Mouse (Mus musculus) MEL (cell line): ENCODE data around the gene Tjp3. TPM values are rescaled to one million over a fixed set of nuclear protein-coding genes. Genes with fewer than 3 reads are reported as not detected.

Experiments
- DNase-seq: peaks from one replicate; pipeline ENCODE4 v3.0.0; 2011; ENCODE audit warnings: low read depth, low spot score
- H3K27ac ChIP-seq: 2 replicates; pipeline ENCODE4 v1.5.1; 2012; ENCODE audit warnings: low read depth, mild to moderate bottlenecking, control low read depth, low read length, moderate library complexity; ENCODE audit not compliant: control insufficient read depth
- H3K27me3 ChIP-seq, 2 experiments: fragments of 150-350 bp in 1 of 2; sonication (generic) in 1 of 2; 2 replicates each; pipeline ENCODE4 v1.6.1; 2012; ENCODE audit warnings: low read length in 2 of 2, mild to moderate bottlenecking in 2 of 2, improper control_type of control experiment in 1 of 2, moderate library complexity in 1 of 2; ENCODE audit not compliant: insufficient read depth in 2 of 2, control insufficient read depth in 1 of 2
- H3K36me3 ChIP-seq, 2 experiments: 2 replicates each; pipeline ENCODE4 v1.6.1; 2012 to 2014; ENCODE audit warnings: low read length in 2 of 2, improper control_type of control experiment in 1 of 2, inconsistent platforms in 1 of 2, mild to moderate bottlenecking in 1 of 2; ENCODE audit not compliant: insufficient read depth in 2 of 2, control insufficient read depth in 1 of 2
- H3K4me1 ChIP-seq, 2 experiments: fragments of 150-350 bp in 1 of 2; sonication (generic) in 1 of 2; 2 replicates each; pipeline ENCODE4 v1.6.1; 2012; ENCODE audit warnings: low read length in 2 of 2, improper control_type of control experiment in 1 of 2, mild to moderate bottlenecking in 1 of 2; ENCODE audit not compliant: insufficient read depth in 2 of 2, control insufficient read depth in 1 of 2
- H3K4me3 ChIP-seq, 2 experiments: fragments of 150-350 bp in 1 of 2; sonication (generic) in 1 of 2; 2 replicates each; pipeline ENCODE4 v1.5.1; 2012; ENCODE audit warnings: low read depth in 2 of 2, low read length in 2 of 2, mild to moderate bottlenecking in 2 of 2, moderate library complexity in 2 of 2, control low read depth in 1 of 2, improper control_type of control experiment in 1 of 2; ENCODE audit not compliant: control insufficient read depth in 1 of 2, insufficient read depth in 1 of 2
- H3K79me2 ChIP-seq: 2 replicates; pipeline ENCODE4 v1.6.1; 2012; ENCODE audit warnings: mild to moderate bottlenecking, low read length, moderate library complexity; ENCODE audit not compliant: control insufficient read depth, poor library complexity, insufficient read depth
- H3K9ac ChIP-seq: 2 replicates; pipeline ENCODE4 v1.6.1; 2012; ENCODE audit warnings: low read depth, mild to moderate bottlenecking, control low read depth, low read length, moderate library complexity; ENCODE audit not compliant: control insufficient read depth, poor library complexity, severe bottlenecking
- H3K9me3 ChIP-seq: fragments of 150-350 bp; sonication (generic); replicated peaks from 2 replicates; pipeline ENCODE4 v1.6.1; 2012; ENCODE audit warnings: mild to moderate bottlenecking, low read length, improper control_type of control experiment, moderate library complexity; ENCODE audit not compliant: insufficient read depth
- CHD1 ChIP-seq: IDR thresholded peaks from 2 replicates; pipeline ENCODE4 v1.6.1; 2012; ENCODE audit warnings: low read depth, mild to moderate bottlenecking, inconsistent platforms, low read length, improper control_type of control experiment
- CTCF ChIP-seq, 3 experiments: IDR thresholded peaks in 2 of 3; conservative IDR thresholded peaks in 1 of 3; 2 replicates each; pipeline ENCODE4 v1.5.1; 2011 to 2012; ENCODE audit warnings: low read length in 3 of 3, low read depth in 2 of 3, mild to moderate bottlenecking in 2 of 3, improper control_type of control experiment in 1 of 3, inconsistent platforms in 1 of 3, mixed read lengths in 1 of 3, moderate library complexity in 1 of 3; ENCODE audit not compliant: control insufficient read depth in 1 of 3, insufficient read depth in 1 of 3, poor library complexity in 1 of 3, severe bottlenecking in 1 of 3
- ELF1 ChIP-seq: IDR thresholded peaks from 2 replicates; pipeline ENCODE4 v1.6.1; 2014; ENCODE audit warnings: low read depth, mild to moderate bottlenecking, inconsistent platforms, low read length, improper control_type of control experiment, moderate library complexity
- GABPA ChIP-seq: IDR thresholded peaks from 2 replicates; pipeline ENCODE4 v1.6.1; 2012; ENCODE audit warnings: low read depth, mild to moderate bottlenecking, inconsistent platforms, low read length, improper control_type of control experiment, moderate library complexity
- JUND ChIP-seq: IDR thresholded peaks from 2 replicates; pipeline ENCODE4 v1.6.1; 2011; ENCODE audit warnings: low read depth, mild to moderate bottlenecking, improper control_type of control experiment, low read length
- MEF2A ChIP-seq: IDR thresholded peaks from 2 replicates; pipeline ENCODE4 v1.6.1; 2014; ENCODE audit warnings: low read depth, mild to moderate bottlenecking, inconsistent platforms, low read length, improper control_type of control experiment; ENCODE audit not compliant: poor library complexity, insufficient replicate concordance, severe bottlenecking; ENCODE audit errors: extremely low read depth
- MYB ChIP-seq: IDR thresholded peaks from 2 replicates; pipeline ENCODE4 v1.6.1; 2011; ENCODE audit warnings: mild to moderate bottlenecking, low read depth, low read length, improper control_type of control experiment
- MYC ChIP-seq: IDR thresholded peaks from 2 replicates; pipeline ENCODE4 v1.6.1; 2011; ENCODE audit warnings: low read depth, mild to moderate bottlenecking, low read length, improper control_type of control experiment, moderate library complexity
- NELFE ChIP-seq: IDR thresholded peaks from 2 replicates; pipeline ENCODE4 v1.6.1; 2011; ENCODE audit warnings: low read depth, low read length, improper control_type of control experiment
- NRF1 ChIP-seq: IDR thresholded peaks from 2 replicates; pipeline ENCODE4 v1.6.1; 2014; ENCODE audit warnings: low read depth, mild to moderate bottlenecking, inconsistent platforms, low read length, improper control_type of control experiment, moderate library complexity; ENCODE audit not compliant: poor library complexity, insufficient read depth, severe bottlenecking
- POLR2A ChIP-seq, 2 experiments: IDR thresholded peaks; 2 replicates each; pipeline ENCODE4 v1.6.1; 2011 to 2012; ENCODE audit warnings: low read length in 2 of 2, mild to moderate bottlenecking in 2 of 2, control low read depth in 1 of 2, improper control_type of control experiment in 1 of 2, low read depth in 1 of 2, moderate library complexity in 1 of 2; ENCODE audit not compliant: control insufficient read depth in 1 of 2, insufficient read depth in 1 of 2, poor library complexity in 1 of 2
- RCOR1 ChIP-seq: IDR thresholded peaks from 2 replicates; pipeline ENCODE4 v1.6.1; 2012; ENCODE audit warnings: low read depth, mild to moderate bottlenecking, inconsistent platforms, low read length, improper control_type of control experiment
- UBTF ChIP-seq: IDR thresholded peaks from 2 replicates; pipeline ENCODE4 v1.6.1; 2012; ENCODE audit warnings: low read depth, mild to moderate bottlenecking, inconsistent platforms, low read length, improper control_type of control experiment, moderate library complexity, borderline replicate concordance; ENCODE audit not compliant: insufficient read depth
- ZKSCAN1 ChIP-seq: IDR thresholded peaks from 2 replicates; pipeline ENCODE4 v1.6.1; 2012; ENCODE audit warnings: low read depth, mild to moderate bottlenecking, inconsistent platforms, low read length, improper control_type of control experiment, moderate library complexity
- ZNF384 ChIP-seq: IDR thresholded peaks from 2 replicates; pipeline ENCODE4 v1.6.1; 2012; ENCODE audit warnings: low read depth, mild to moderate bottlenecking, inconsistent platforms, low read length, improper control_type of control experiment
- polyA plus RNA-seq, 2 experiments: library from polyadenylated mRNA; stranded (reverse) in 1 of 2; unstranded in 1 of 2; fragments of >175 nt in 1 of 2; fragments of >200 nt in 1 of 2; gene quantifications; 2 replicates each; pipeline versions ENCODE4 v1.2.1 to v1.2.4; 2012; ENCODE audit warnings: low replicate concordance in 2 of 2, low read depth in 1 of 2; ENCODE audit not compliant: insufficient read length in 2 of 2, insufficient read depth in 1 of 2, missing spikeins in 1 of 2
- total RNA-seq: library from RNA; depleted of rRNA; stranded (reverse); fragments of 300-350 nt; gene quantifications from 2 replicates; pipeline ENCODE4 v1.2.3, GENCODE M21; 2012

Gene Tjp3
- total and polyA plus RNA-seq, 3 experiments, result 2.9 to 4.9 TPM; not detected in 1

DNA sequence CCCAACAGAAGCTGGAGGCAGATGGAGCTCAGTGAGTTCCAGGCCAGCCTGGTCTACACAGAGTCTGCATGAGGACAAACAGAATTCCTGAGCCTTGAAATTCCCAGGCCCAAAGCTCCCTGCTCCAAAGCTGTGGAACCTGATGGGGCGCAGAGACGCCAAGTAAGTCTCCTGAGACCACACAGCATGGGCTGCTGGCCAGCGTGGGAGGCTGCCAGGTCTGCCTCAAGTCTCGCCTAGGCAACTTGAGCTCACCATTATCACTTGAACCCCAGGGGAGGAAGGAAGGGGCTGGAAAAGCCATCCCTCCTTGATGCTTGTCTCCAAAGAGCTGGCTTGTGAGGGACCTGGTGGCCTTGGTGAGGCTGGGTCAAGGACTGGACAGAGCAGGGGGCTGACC lies 38.6 kb upstream of the Tjp3 start:
- no peaks in the 10 kb centered on the region for H3K79me2 ChIP-seq
- no peaks in the 10 kb centered on the region for H3K9me3 ChIP-seq
- H3K4me3 ChIP-seq, result no peak overlapping the region
- H3K27ac ChIP-seq, result no peak overlapping the region
- DNase-seq, result no peak
- no peaks in the 10 kb centered on the region for H3K36me3 ChIP-seq
- H3K4me1 ChIP-seq, result no peaks in the 10 kb centered on the region
- H3K9ac ChIP-seq, result no peak overlapping the region
- TF ChIP-seq ELF1 (no peak), ZKSCAN1 (no peak), POLR2A (IDR thresholded peaks at IDR 0.05; ENCODE audit: control insufficient read depth in 1 of 2, insufficient read depth in 1 of 2, low read depth in 1 of 2, low read length in 2 of 2, poor library complexity in 1 of 2) (no peak), UBTF (no peak), CTCF (IDR thresholded peaks at IDR 0.05 in 2 of 3, conservative IDR thresholded peaks at IDR 0.05 in 1 of 3; ENCODE audit: control insufficient read depth in 1 of 3, insufficient read depth in 1 of 3, low read depth in 2 of 3, low read length in 3 of 3, poor library complexity in 1 of 3, severe bottlenecking in 1 of 3) (no peak), JUND (no peak), GABPA (no peak), NRF1 (no peak), CHD1 (no peak), MYC (no peak)
- no peaks in the 10 kb centered on the region for H3K27me3 ChIP-seq

DNA sequence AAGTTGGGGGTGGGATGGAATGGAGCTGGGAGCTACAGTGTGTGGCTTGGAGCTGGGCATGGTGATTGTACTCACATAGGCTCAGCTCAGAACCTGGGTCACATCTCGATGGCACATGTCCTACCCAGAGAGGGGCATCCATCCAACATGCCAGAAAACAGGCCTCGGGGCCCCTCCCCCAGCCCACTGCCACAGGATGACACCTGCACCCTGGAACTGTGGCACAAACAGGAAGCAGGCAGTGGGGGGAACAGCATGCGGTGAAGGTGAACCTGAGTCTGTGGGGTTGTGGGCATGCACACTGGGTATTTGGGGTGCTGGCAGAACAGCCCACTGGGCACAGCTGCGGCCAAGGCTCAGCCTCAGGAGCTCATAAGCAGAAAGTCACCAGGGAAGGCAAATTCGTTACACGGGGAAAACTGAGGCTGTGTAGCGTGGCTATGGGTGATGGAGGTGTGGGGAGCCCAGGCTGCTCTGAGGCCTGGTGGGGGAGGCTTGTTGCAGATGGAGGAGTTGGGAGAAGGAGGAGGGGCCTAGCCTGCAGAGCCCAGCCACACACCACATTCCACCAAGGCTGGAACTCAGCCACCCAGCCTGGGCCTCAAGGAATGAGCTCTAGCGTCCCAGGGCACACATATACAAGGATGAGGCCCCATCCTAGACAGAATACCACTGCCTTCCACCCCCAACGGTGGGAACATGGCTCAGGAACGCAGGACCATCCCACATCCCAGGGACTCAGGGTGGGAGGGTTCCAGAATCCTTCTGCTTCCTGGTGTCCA lies 38.0 kb upstream of the Tjp3 start:
- H3K9me3 ChIP-seq, result no peaks in the 10 kb centered on the region
- no peak overlapping the region for H3K27ac ChIP-seq
- no peak for DNase-seq
- H3K9ac ChIP-seq, result no peak overlapping the region
- H3K79me2 ChIP-seq, result no peaks in the 10 kb centered on the region
- TF ChIP-seq MYC (no peak), ZNF384 (no peak), NELFE (no peak), MEF2A (no peak), RCOR1 (no peak), CTCF (IDR thresholded peaks at IDR 0.05 in 2 of 3, conservative IDR thresholded peaks at IDR 0.05 in 1 of 3; ENCODE audit: control insufficient read depth in 1 of 3, insufficient read depth in 1 of 3, low read depth in 2 of 3, low read length in 3 of 3, poor library complexity in 1 of 3, severe bottlenecking in 1 of 3) (no peak), MYB (no peak)
- no peaks in the 10 kb centered on the region for H3K27me3 ChIP-seq
- no peaks in the 10 kb centered on the region for H3K4me1 ChIP-seq
- H3K36me3 ChIP-seq, result no peaks in the 10 kb centered on the region
- H3K4me3 ChIP-seq, result no peak overlapping the region
